Mouse (Mus musculus): ENCODE results near the gene Gm21190.
"Not testable (repeated sequence)": the region's sequence is repeated elsewhere in the genome, so short reads cannot be mapped to it uniquely, and the experiment has no call there.

The Gm21190 gene

DNA sequence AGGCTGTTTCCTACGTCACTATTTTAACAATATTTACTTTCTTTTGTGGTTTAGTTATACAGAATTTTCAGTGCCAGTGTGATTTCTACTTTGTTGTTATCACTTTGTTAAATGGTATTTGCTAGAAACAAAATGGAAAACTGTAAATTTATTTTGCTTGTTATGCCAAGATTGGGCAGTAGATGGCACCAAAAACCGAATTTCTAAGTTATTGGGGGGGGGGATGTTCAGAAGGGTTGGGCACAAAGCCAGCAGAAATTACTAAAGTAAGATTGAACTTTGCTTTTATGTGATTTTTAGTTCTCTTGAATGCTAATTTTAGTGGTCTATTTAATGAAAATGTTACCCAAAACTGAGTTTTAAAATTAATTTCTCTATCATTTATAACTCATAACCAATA is 44.4 kb downstream of the Gm21190 start:
- DNase-seq, result not testable (repeated sequence)

GRCm38 (mm10) chr5:15483576-15483975 is 45.4 kb downstream of the Gm21190 start:
- not testable (repeated sequence) for DNase-seq

GRCm38 (mm10) chr5:15482815-15483214 is 46.2 kb downstream of the Gm21190 start:
- not testable (repeated sequence) for DNase-seq

- not testable (repeated sequence) for DNase-seq
Measured at GRCm38 (mm10) chr5:15476423-15476822, 52.6 kb downstream of the Gm21190 start, which contains the start of gene Gm21149. TSS of gene Gm21149 (minus strand) at chr5:15476523.
